Mouse (Mus musculus): ENCODE measurements around the gene Zfp945. TPM values are rescaled to one million over a fixed set of nuclear protein-coding genes. Genes with fewer than 3 reads are reported as not detected.

Gene Zfp945
- polyA plus RNA-seq, 1 experiment, result 2.9 TPM

- no peaks in the 10 kb centered on the region for H3K27me3 ChIP-seq (ENCODE audit: control insufficient read depth, insufficient read depth, insufficient read length)
- TF ChIP-seq TCF12 (IDR thresholded peaks at IDR 0.05; ENCODE audit: insufficient read depth, poor library complexity, severe bottlenecking) (no peak), SRF (IDR thresholded peaks at IDR 0.05; ENCODE audit: control insufficient read depth, insufficient read length, low read depth) (no peak), REST (IDR thresholded peaks at IDR 0.05; ENCODE audit: insufficient read depth, insufficient read length) (no peak), POLR2A (IDR thresholded peaks at IDR 0.05; ENCODE audit: insufficient read length, low read depth) (no peak), E2F4 (IDR thresholded peaks at IDR 0.05; ENCODE audit: insufficient read depth) (no peak), MAX (IDR thresholded peaks at IDR 0.05; ENCODE audit: low read depth) (no peak), CEBPB (IDR thresholded peaks at IDR 0.05; ENCODE audit: insufficient read depth, poor library complexity, severe bottlenecking) (no peak), MYOG (IDR thresholded peaks at IDR 0.05; ENCODE audit: control insufficient read depth in 1 of 3, insufficient read depth in 1 of 3, insufficient read length in 2 of 3, low read depth in 2 of 3) (no peak), POLR2AphosphoS2 (IDR thresholded peaks at IDR 0.05; ENCODE audit: insufficient read length, low read depth) (no peak), TCF3 (IDR thresholded peaks at IDR 0.05; ENCODE audit: insufficient read length, low read depth) (no peak), USF1 (IDR thresholded peaks at IDR 0.05; ENCODE audit: low read depth) (no peak), MYOD1 (IDR thresholded peaks at IDR 0.05; ENCODE audit: control insufficient read depth in 1 of 3, insufficient read length in 2 of 3, low read depth in 2 of 3) (no peak)
- no peak overlapping the region for H3K4me3 ChIP-seq
- no peak overlapping the region for H3K4me2 ChIP-seq (ENCODE audit: low read depth)
- H3K36me3 ChIP-seq (ENCODE audit: control insufficient read depth, insufficient read depth), result no peaks in the 10 kb centered on the region
- H3K79me2 ChIP-seq (ENCODE audit: control insufficient read depth, insufficient read depth), result no peaks in the 10 kb centered on the region
- no peak overlapping the region for H3ac ChIP-seq (ENCODE audit: control insufficient read depth, insufficient read length)
These were observed 67.2 kb downstream of the Zfp945 start for GRCm38 (mm10) chr17:22799707-22800106.

Other genes starting within 250 kb of the Zfp945 start
- not detected for gene Vmn2r113, start 75.8 kb upstream of the Zfp945 start, polyA plus RNA-seq (2012; fragmentation: generic; extraction: Trizol)
- not detected for gene Vmn2r-ps130, start 194.0 kb upstream of the Zfp945 start, polyA plus RNA-seq (2012; fragmentation: generic; extraction: Trizol)